Mouse (Mus musculus) MEL (cell line): ENCODE data around the gene Lypd8. TPM values are rescaled to one million over a fixed set of nuclear protein-coding genes. Genes with fewer than 3 reads are reported as not detected.

Experiments
- DNase-seq: peaks from one replicate; pipeline ENCODE4 v3.0.0; 2011; ENCODE audit warnings: low read depth, low spot score
- H3K27ac ChIP-seq: 2 replicates; pipeline ENCODE4 v1.5.1; 2012; ENCODE audit warnings: low read depth, mild to moderate bottlenecking, control low read depth, low read length, moderate library complexity; ENCODE audit not compliant: control insufficient read depth
- H3K27me3 ChIP-seq, 2 experiments: fragments of 150-350 bp in 1 of 2; sonication (generic) in 1 of 2; 2 replicates each; pipeline ENCODE4 v1.6.1; 2012; ENCODE audit warnings: low read length in 2 of 2, mild to moderate bottlenecking in 2 of 2, improper control_type of control experiment in 1 of 2, moderate library complexity in 1 of 2; ENCODE audit not compliant: insufficient read depth in 2 of 2, control insufficient read depth in 1 of 2
- H3K36me3 ChIP-seq, 2 experiments: 2 replicates each; pipeline ENCODE4 v1.6.1; 2012 to 2014; ENCODE audit warnings: low read length in 2 of 2, improper control_type of control experiment in 1 of 2, inconsistent platforms in 1 of 2, mild to moderate bottlenecking in 1 of 2; ENCODE audit not compliant: insufficient read depth in 2 of 2, control insufficient read depth in 1 of 2
- H3K4me1 ChIP-seq, 2 experiments: fragments of 150-350 bp in 1 of 2; sonication (generic) in 1 of 2; 2 replicates each; pipeline ENCODE4 v1.6.1; 2012; ENCODE audit warnings: low read length in 2 of 2, improper control_type of control experiment in 1 of 2, mild to moderate bottlenecking in 1 of 2; ENCODE audit not compliant: insufficient read depth in 2 of 2, control insufficient read depth in 1 of 2
- H3K4me3 ChIP-seq, 2 experiments: fragments of 150-350 bp in 1 of 2; sonication (generic) in 1 of 2; 2 replicates each; pipeline ENCODE4 v1.5.1; 2012; ENCODE audit warnings: low read depth in 2 of 2, low read length in 2 of 2, mild to moderate bottlenecking in 2 of 2, moderate library complexity in 2 of 2, control low read depth in 1 of 2, improper control_type of control experiment in 1 of 2; ENCODE audit not compliant: control insufficient read depth in 1 of 2, insufficient read depth in 1 of 2
- H3K79me2 ChIP-seq: 2 replicates; pipeline ENCODE4 v1.6.1; 2012; ENCODE audit warnings: mild to moderate bottlenecking, low read length, moderate library complexity; ENCODE audit not compliant: control insufficient read depth, poor library complexity, insufficient read depth
- H3K9ac ChIP-seq: 2 replicates; pipeline ENCODE4 v1.6.1; 2012; ENCODE audit warnings: low read depth, mild to moderate bottlenecking, control low read depth, low read length, moderate library complexity; ENCODE audit not compliant: control insufficient read depth, poor library complexity, severe bottlenecking
- H3K9me3 ChIP-seq: fragments of 150-350 bp; sonication (generic); replicated peaks from 2 replicates; pipeline ENCODE4 v1.6.1; 2012; ENCODE audit warnings: mild to moderate bottlenecking, low read length, improper control_type of control experiment, moderate library complexity; ENCODE audit not compliant: insufficient read depth
- BHLHE40 ChIP-seq: IDR thresholded peaks from 2 replicates; pipeline ENCODE4 v1.6.1; 2012; ENCODE audit warnings: low read depth, mild to moderate bottlenecking, inconsistent platforms, low read length, improper control_type of control experiment, borderline replicate concordance
- CHD1 ChIP-seq: IDR thresholded peaks from 2 replicates; pipeline ENCODE4 v1.6.1; 2012; ENCODE audit warnings: low read depth, mild to moderate bottlenecking, inconsistent platforms, low read length, improper control_type of control experiment
- CHD2 ChIP-seq: IDR thresholded peaks from 2 replicates; pipeline ENCODE4 v1.6.1; 2011; ENCODE audit warnings: low read length, improper control_type of control experiment
- ELF1 ChIP-seq: IDR thresholded peaks from 2 replicates; pipeline ENCODE4 v1.6.1; 2014; ENCODE audit warnings: low read depth, mild to moderate bottlenecking, inconsistent platforms, low read length, improper control_type of control experiment, moderate library complexity
- EP300 ChIP-seq, 2 experiments: IDR thresholded peaks; 2 replicates each; pipeline ENCODE4 v1.6.1; 2011; ENCODE audit warnings: improper control_type of control experiment in 2 of 2, low read length in 2 of 2, low read depth in 1 of 2, mild to moderate bottlenecking in 1 of 2
- GABPA ChIP-seq: IDR thresholded peaks from 2 replicates; pipeline ENCODE4 v1.6.1; 2012; ENCODE audit warnings: low read depth, mild to moderate bottlenecking, inconsistent platforms, low read length, improper control_type of control experiment, moderate library complexity
- GATA1 ChIP-seq: IDR thresholded peaks from 2 replicates; pipeline ENCODE4 v1.6.1; 2011; ENCODE audit warnings: low read depth, low read length, improper control_type of control experiment
- JUND ChIP-seq: IDR thresholded peaks from 2 replicates; pipeline ENCODE4 v1.6.1; 2011; ENCODE audit warnings: low read depth, mild to moderate bottlenecking, improper control_type of control experiment, low read length
- KAT2A ChIP-seq: conservative IDR thresholded peaks from 2 replicates; pipeline ENCODE4 v1.6.1; 2012; ENCODE audit warnings: low read depth, low read length, improper control_type of control experiment, inconsistent platforms
- MAFK ChIP-seq: IDR thresholded peaks from 2 replicates; pipeline ENCODE4 v1.6.1; 2011; ENCODE audit warnings: low read depth, mild to moderate bottlenecking, low read length, improper control_type of control experiment, borderline replicate concordance
- MAX ChIP-seq: IDR thresholded peaks from 2 replicates; pipeline ENCODE4 v1.6.1; 2011; ENCODE audit warnings: low read length, improper control_type of control experiment
- MAZ ChIP-seq: IDR thresholded peaks from 2 replicates; pipeline ENCODE4 v1.6.1; 2012; ENCODE audit warnings: low read depth, mild to moderate bottlenecking, inconsistent platforms, low read length, improper control_type of control experiment
- MEF2A ChIP-seq: IDR thresholded peaks from 2 replicates; pipeline ENCODE4 v1.6.1; 2014; ENCODE audit warnings: low read depth, mild to moderate bottlenecking, inconsistent platforms, low read length, improper control_type of control experiment; ENCODE audit not compliant: poor library complexity, insufficient replicate concordance, severe bottlenecking; ENCODE audit errors: extremely low read depth
- MXI1 ChIP-seq: IDR thresholded peaks from 2 replicates; pipeline ENCODE4 v1.6.1; 2011; ENCODE audit warnings: mild to moderate bottlenecking, low read depth, low read length, improper control_type of control experiment
- MYB ChIP-seq: IDR thresholded peaks from 2 replicates; pipeline ENCODE4 v1.6.1; 2011; ENCODE audit warnings: mild to moderate bottlenecking, low read depth, low read length, improper control_type of control experiment
- MYC ChIP-seq: IDR thresholded peaks from 2 replicates; pipeline ENCODE4 v1.6.1; 2011; ENCODE audit warnings: low read depth, mild to moderate bottlenecking, low read length, improper control_type of control experiment, moderate library complexity
- NELFE ChIP-seq: IDR thresholded peaks from 2 replicates; pipeline ENCODE4 v1.6.1; 2011; ENCODE audit warnings: low read depth, low read length, improper control_type of control experiment
- NRF1 ChIP-seq: IDR thresholded peaks from 2 replicates; pipeline ENCODE4 v1.6.1; 2014; ENCODE audit warnings: low read depth, mild to moderate bottlenecking, inconsistent platforms, low read length, improper control_type of control experiment, moderate library complexity; ENCODE audit not compliant: poor library complexity, insufficient read depth, severe bottlenecking
- POLR2A ChIP-seq, 2 experiments: IDR thresholded peaks; 2 replicates each; pipeline ENCODE4 v1.6.1; 2011 to 2012; ENCODE audit warnings: low read length in 2 of 2, mild to moderate bottlenecking in 2 of 2, control low read depth in 1 of 2, improper control_type of control experiment in 1 of 2, low read depth in 1 of 2, moderate library complexity in 1 of 2; ENCODE audit not compliant: control insufficient read depth in 1 of 2, insufficient read depth in 1 of 2, poor library complexity in 1 of 2
- POLR2AphosphoS2 ChIP-seq: IDR thresholded peaks from 2 replicates; pipeline ENCODE4 v1.6.1; 2011; ENCODE audit warnings: low read length, improper control_type of control experiment
- POLR2AphosphoS5 ChIP-seq: IDR thresholded peaks from 2 replicates; pipeline ENCODE4 v1.6.1; 2012; ENCODE audit warnings: low read depth, borderline replicate concordance, mild to moderate bottlenecking, inconsistent platforms, low read length, moderate library complexity, mixed read lengths
- RAD21 ChIP-seq: IDR thresholded peaks from 2 replicates; pipeline ENCODE4 v1.6.1; 2011; ENCODE audit warnings: mild to moderate bottlenecking, low read depth, low read length, improper control_type of control experiment
- SMC3 ChIP-seq: IDR thresholded peaks from 2 replicates; pipeline ENCODE4 v1.6.1; 2011; ENCODE audit warnings: low read depth, low read length, improper control_type of control experiment
- UBTF ChIP-seq: IDR thresholded peaks from 2 replicates; pipeline ENCODE4 v1.6.1; 2012; ENCODE audit warnings: low read depth, mild to moderate bottlenecking, inconsistent platforms, low read length, improper control_type of control experiment, moderate library complexity, borderline replicate concordance; ENCODE audit not compliant: insufficient read depth
- USF1 ChIP-seq: IDR thresholded peaks from 2 replicates; pipeline ENCODE4 v1.6.1; 2014; ENCODE audit warnings: low read depth, mild to moderate bottlenecking, inconsistent platforms, low read length, improper control_type of control experiment, moderate library complexity
- USF2 ChIP-seq, 2 experiments: IDR thresholded peaks; 2 replicates each; pipeline ENCODE4 v1.6.1; 2011 to 2012; ENCODE audit warnings: improper control_type of control experiment in 2 of 2, low read length in 2 of 2, borderline replicate concordance in 1 of 2, inconsistent platforms in 1 of 2, low read depth in 1 of 2, mild to moderate bottlenecking in 1 of 2; ENCODE audit not compliant: insufficient read depth in 1 of 2
- ZC3H11A ChIP-seq: IDR thresholded peaks from 2 replicates; pipeline ENCODE4 v1.6.1; 2012; ENCODE audit warnings: low read depth, mild to moderate bottlenecking, inconsistent platforms, low read length, improper control_type of control experiment
- ZKSCAN1 ChIP-seq: IDR thresholded peaks from 2 replicates; pipeline ENCODE4 v1.6.1; 2012; ENCODE audit warnings: low read depth, mild to moderate bottlenecking, inconsistent platforms, low read length, improper control_type of control experiment, moderate library complexity
- ZMIZ1 ChIP-seq: IDR thresholded peaks from 2 replicates; pipeline ENCODE4 v1.6.1; 2012; ENCODE audit warnings: low read depth, mild to moderate bottlenecking, inconsistent platforms, low read length, improper control_type of control experiment, moderate library complexity
- ZNF384 ChIP-seq: IDR thresholded peaks from 2 replicates; pipeline ENCODE4 v1.6.1; 2012; ENCODE audit warnings: low read depth, mild to moderate bottlenecking, inconsistent platforms, low read length, improper control_type of control experiment
- polyA plus RNA-seq, 2 experiments: library from polyadenylated mRNA; stranded (reverse) in 1 of 2; unstranded in 1 of 2; fragments of >175 nt in 1 of 2; fragments of >200 nt in 1 of 2; gene quantifications; 2 replicates each; pipeline versions ENCODE4 v1.2.1 to v1.2.4; 2012; ENCODE audit warnings: low replicate concordance in 2 of 2, low read depth in 1 of 2; ENCODE audit not compliant: insufficient read length in 2 of 2, insufficient read depth in 1 of 2, missing spikeins in 1 of 2
- total RNA-seq: library from RNA; depleted of rRNA; stranded (reverse); fragments of 300-350 nt; gene quantifications from 2 replicates; pipeline ENCODE4 v1.2.3, GENCODE M21; 2012

Lypd8 gene
- total and polyA plus RNA-seq, 3 experiments: 0.19 to 0.31 TPM; not detected in 1

- Histone ChIP-seq H3K36me3 (no peaks in the 10 kb centered on the region), H3K9me3 (no peaks in the 10 kb centered on the region), H3K27ac (no peak overlapping the region), H3K27me3 (0 out of 4 replicates have a peak, but pooled peaks cover 0 to 3% of the 10 kb centered on the region in 2 experiments), H3K9ac (no peak overlapping the region), H3K4me1 (no peaks in the 10 kb centered on the region), H3K79me2 (no peaks in the 10 kb centered on the region), H3K4me3 (no peak overlapping the region)
- TF ChIP-seq NRF1: no peak
- no peak for TF ChIP-seq EP300 (IDR thresholded peaks at IDR 0.05; ENCODE audit: low read depth in 1 of 2, low read length in 2 of 2)
- TF ChIP-seq RAD21: no peak
- TF ChIP-seq MAX: no peak
- no peak for TF ChIP-seq MAFK
- TF ChIP-seq USF1: no peak
- TF ChIP-seq MXI1: no peak
- no peak for TF ChIP-seq BHLHE40
- TF ChIP-seq GABPA: no peak
- no peak for TF ChIP-seq ELF1
- TF ChIP-seq USF2 (IDR thresholded peaks at IDR 0.05; ENCODE audit: borderline replicate concordance in 1 of 2, insufficient read depth in 1 of 2, low read depth in 1 of 2, low read length in 2 of 2): no peak
- TF ChIP-seq POLR2AphosphoS5: no peak
- TF ChIP-seq KAT2A: no peak
- TF ChIP-seq JUND: no peak
- TF ChIP-seq GATA1: no peak
- no peak for TF ChIP-seq NELFE
- TF ChIP-seq CHD1: no peak
- no peak for TF ChIP-seq ZNF384
- no peak for DNase-seq
Measured at GRCm38 (mm10) chr11:58400655-58401054, 21.8 kb downstream of the Lypd8 start.

GRCm38 (mm10) chr11:58408066-58408465 is 29.2 kb downstream of the Lypd8 start:
- peaks cover 1 to 3% of the 10 kb centered on the region in 2 experiments; a peak in 1 of 4 replicates for H3K27me3 ChIP-seq
- TF ChIP-seq USF2 (IDR thresholded peaks at IDR 0.05; ENCODE audit: borderline replicate concordance in 1 of 2, insufficient read depth in 1 of 2, low read depth in 1 of 2, low read length in 2 of 2) (no peak), ZNF384 (no peak), MAZ (no peak), EP300 (IDR thresholded peaks at IDR 0.05; ENCODE audit: low read depth in 1 of 2, low read length in 2 of 2) (no peak), KAT2A (no peak), UBTF (no peak), CHD1 (no peak), POLR2AphosphoS2 (no peak), MYC (no peak), ZMIZ1 (no peak), SMC3 (no peak), POLR2A (IDR thresholded peaks at IDR 0.05; ENCODE audit: control insufficient read depth in 1 of 2, insufficient read depth in 1 of 2, low read depth in 1 of 2, low read length in 2 of 2, poor library complexity in 1 of 2) (no peak), MYB (no peak), ZKSCAN1 (no peak), CHD2 (no peak), MAX (no peak), MEF2A (no peak), ZC3H11A (no peak), NELFE (no peak)
- no peak for DNase-seq

More at GRCm38 (mm10) chr11:58408066-58408465, 29.2 kb downstream of the Lypd8 start:
- H3K9ac ChIP-seq: no peak overlapping the region
- H3K79me2 ChIP-seq: no peaks in the 10 kb centered on the region
- no peak overlapping the region for H3K4me3 ChIP-seq
- peaks cover 0 to 2% of the 10 kb centered on the region in 2 experiments; a peak in 1 of 4 replicates for H3K4me1 ChIP-seq
- H3K36me3 ChIP-seq: no peaks in the 10 kb centered on the region
- no peaks in the 10 kb centered on the region for H3K9me3 ChIP-seq
- no peak overlapping the region for H3K27ac ChIP-seq
